8 mouse cellular contexts compared by ENCODE assay signal in the genomic region with DNA sequence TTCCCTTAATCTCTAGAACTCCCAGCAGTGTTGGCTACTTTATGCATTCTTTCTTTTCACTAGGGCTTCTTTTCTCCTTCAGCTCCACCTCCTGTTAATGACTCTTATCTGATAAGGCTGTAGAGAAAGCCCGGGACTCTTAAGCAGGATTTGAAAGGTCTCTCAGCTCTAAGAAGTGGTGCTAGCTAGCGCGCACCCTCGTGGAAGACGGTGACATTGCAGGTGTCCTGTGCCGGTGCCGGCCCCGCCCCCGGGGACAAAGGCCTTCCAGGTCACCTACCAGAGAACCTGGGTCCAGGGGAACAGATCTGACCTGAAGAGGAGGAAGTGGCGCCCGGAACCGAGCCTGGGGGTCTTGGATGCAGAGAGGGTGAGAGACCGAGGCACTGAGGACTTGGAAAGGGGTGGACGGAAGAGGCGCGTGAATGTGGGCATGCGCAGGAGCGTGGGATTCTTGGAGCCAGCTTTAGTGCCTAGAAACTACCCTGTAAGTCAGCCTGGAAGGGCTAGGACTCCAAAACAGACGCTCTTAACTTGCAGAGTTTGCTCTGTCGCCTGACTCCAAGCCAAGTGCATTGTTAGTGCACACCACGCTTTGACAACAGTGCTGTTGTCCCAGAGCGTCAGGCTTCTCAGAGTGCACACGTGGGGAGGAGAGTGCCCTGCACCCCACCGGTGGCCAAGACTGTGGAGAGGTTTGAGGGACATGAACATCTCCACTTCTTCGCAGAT. TPM values are rescaled to one million over a fixed set of nuclear protein-coding genes. Genes with fewer than 3 reads are reported as not detected.
A peak's percentile ranks its signal among the peaks of the same experiment; 100 is the strongest.
DNase-seq lines count a peak whose midpoint lies in the region; ATAC-seq and TF ChIP-seq lines count a peak whose summit lies in the region.

A gene (plus strand): TSS at position 253 of the 732 bp plus-strand sequence.

- TF ChIP-seq POLR2A in MEL (IDR thresholded peaks at IDR 0.05; ENCODE audit: control insufficient read depth in 1 of 2, insufficient read depth in 1 of 2, low read depth in 1 of 2, low read length in 2 of 2, poor library complexity in 1 of 2): peak in 1 of 2 experiments; percentile 71; a peak in 2 of 4 replicates
- no peak for TF ChIP-seq POLR2A in cerebellum, adult 2 months (IDR thresholded peaks at IDR 0.05; ENCODE audit: borderline replicate concordance, insufficient read depth, low read length)

- peak within 1 kb of the TSS; percentile 90 to 94 for H3K4me3 ChIP-seq in MEL (ENCODE audit: control insufficient read depth in 1 of 2, insufficient read depth in 1 of 2, low read depth in 2 of 2, low read length in 2 of 2)
- peak within 1 kb of the TSS; percentile 86 for H3K4me3 ChIP-seq in cerebellum, adult 2 months (replicated peaks; ENCODE audit: insufficient read depth, low read depth, low read length)
- peak within 1 kb of the TSS; percentile 59 for H3K4me3 ChIP-seq in forebrain, postnatal 0 days (ENCODE audit: low read depth, low read length)
- H3K4me3 ChIP-seq in hindbrain, embryonic 10.5 days: peak within 1 kb of the TSS; percentile 71
- peak within 1 kb of the TSS; percentile 62 for H3K4me3 ChIP-seq in lung, postnatal 0 days (ENCODE audit: low read depth, low read length)

- peak within 1 kb of the TSS; percentile 75 for H3K4me2 ChIP-seq in forebrain, postnatal 0 days (ENCODE audit: low read depth)
- H3K4me2 ChIP-seq in lung, postnatal 0 days (replicated peaks; ENCODE audit: low read depth, low read length): peak within 1 kb of the TSS; percentile 68

- H3K9me3 ChIP-seq in MEL (replicated peaks; ENCODE audit: insufficient read depth, low read length): no peaks in the 10 kb centered on the region
- no peaks in the 10 kb centered on the region for H3K9me3 ChIP-seq in forebrain, postnatal 0 days (ENCODE audit: low read length)
- no peaks in the 10 kb centered on the region for H3K9me3 ChIP-seq in hindbrain, embryonic 10.5 days
- H3K9me3 ChIP-seq in lung, postnatal 0 days (ENCODE audit: low read length): no peaks in the 10 kb centered on the region

- peak; percentile 43 for TF ChIP-seq RAD21 in MEL (IDR thresholded peaks at IDR 0.05; ENCODE audit: low read depth, low read length)

- H3K9ac ChIP-seq in MEL (ENCODE audit: control insufficient read depth, low read depth, low read length, poor library complexity, severe bottlenecking): peak within 1 kb of the TSS; percentile 90
- H3K9ac ChIP-seq in forebrain, postnatal 0 days: peak within 1 kb of the TSS; percentile 57
- peak within 1 kb of the TSS; percentile 37 for H3K9ac ChIP-seq in lung, postnatal 0 days (replicated peaks; ENCODE audit: low read depth)

- H3K27ac ChIP-seq in MEL (ENCODE audit: control insufficient read depth, low read depth, low read length): peak within 1 kb of the TSS; percentile 66
- H3K27ac ChIP-seq in cerebellum, adult 2 months (ENCODE audit: insufficient read depth, low read length): no peak within 1 kb of the TSS
- H3K27ac ChIP-seq in forebrain, postnatal 0 days (ENCODE audit: low read depth, low read length): no peak within 1 kb of the TSS
- H3K27ac ChIP-seq in hindbrain, embryonic 10.5 days: peak within 1 kb of the TSS; percentile 96
- peak within 1 kb of the TSS; percentile 69 for H3K27ac ChIP-seq in lung, postnatal 0 days (ENCODE audit: low read length)

- peak; percentile 80 to 96 (median 90) for TF ChIP-seq CTCF in MEL (IDR thresholded peaks at IDR 0.05 in 2 of 3, conservative IDR thresholded peaks at IDR 0.05 in 1 of 3; ENCODE audit: control insufficient read depth in 1 of 3, insufficient read depth in 1 of 3, low read depth in 2 of 3, low read length in 3 of 3, poor library complexity in 1 of 3, severe bottlenecking in 1 of 3)
- peak; percentile 91 for TF ChIP-seq CTCF in cerebellum, adult 2 months (IDR thresholded peaks at IDR 0.05; ENCODE audit: borderline replicate concordance, insufficient read depth, low read depth, low read length)
- peak; percentile 90 for TF ChIP-seq CTCF in forebrain, postnatal 0 days (IDR thresholded peaks at IDR 0.05; ENCODE audit: low read depth)
- peak; percentile 91 for TF ChIP-seq CTCF in lung, postnatal 0 days (IDR thresholded peaks at IDR 0.05)

- peaks cover 5 to 20% of the 10 kb centered on the region in 2 experiments for H3K4me1 ChIP-seq in MEL (ENCODE audit: control insufficient read depth in 1 of 2, insufficient read depth in 2 of 2, low read length in 2 of 2)
- peaks cover 3% of the 10 kb centered on the region; the same call in 1 of the 2 replicates for H3K4me1 ChIP-seq in cerebellum, adult 2 months (ENCODE audit: control insufficient read depth, insufficient read depth, low read length)
- H3K4me1 ChIP-seq in forebrain, postnatal 0 days (ENCODE audit: insufficient read depth): peaks cover 6% of the 10 kb centered on the region; the same call in 1 of the 2 replicates
- H3K4me1 ChIP-seq in hindbrain, embryonic 10.5 days (replicated peaks): peaks cover 33% of the 10 kb centered on the region
- H3K4me1 ChIP-seq in lung, postnatal 0 days (ENCODE audit: insufficient read depth, low read depth, low read length): peaks cover 10% of the 10 kb centered on the region; the same call in 1 of the 2 replicates

- H3K36me3 ChIP-seq in MEL (ENCODE audit: control insufficient read depth in 1 of 2, insufficient read depth in 2 of 2, low read length in 2 of 2): peaks cover 0 to 8% of the 10 kb centered on the region in 2 experiments; a peak in 2 of 4 replicates
- no peaks in the 10 kb centered on the region for H3K36me3 ChIP-seq in forebrain, postnatal 0 days (ENCODE audit: insufficient read depth)
- peaks cover 21% of the 10 kb centered on the region for H3K36me3 ChIP-seq in hindbrain, embryonic 10.5 days
- no peaks in the 10 kb centered on the region for H3K36me3 ChIP-seq in lung, postnatal 0 days (ENCODE audit: insufficient read depth, low read length)

- peak in 1 of 2 experiments; percentile 3; a peak in 2 of 4 replicates for TF ChIP-seq EP300 in MEL (IDR thresholded peaks at IDR 0.05; ENCODE audit: low read depth in 1 of 2, low read length in 2 of 2)
- TF ChIP-seq EP300 in lung, postnatal 0 days (IDR thresholded peaks at IDR 0.05): 0 out of 2 replicates have a peak, but pooled peaks have one; percentile 44

- under 1% methylated on average over 25 of the region's 25 CpGs for WGBS in cerebellum, adult 2 months
- WGBS in forebrain, postnatal 0 days: 1% methylated on average over 25 of the region's 25 CpGs
- WGBS in hindbrain, embryonic 10.5 days: 1% methylated on average over 25 of the region's 25 CpGs
- under 1% methylated on average over 25 of the region's 25 CpGs for WGBS in lung, postnatal 0 days

- DNase-seq in MEL (ENCODE audit: low read depth, low spot score): peak; percentile 96
- DNase-seq in cerebellum, adult 2 months: peak; percentile 79 to 90
- peak; percentile 91 for DNase-seq in forebrain, postnatal 0 days
- peak; percentile 93 for DNase-seq in hindbrain, embryonic 10.5 days (ENCODE audit: low spot score)
- DNase-seq in layer of hippocampus, adult 9-11 months: peak; percentile 60
- peak; percentile 97 for DNase-seq in lung, postnatal 0 days (ENCODE audit: low spot score)
- DNase-seq in ovary, postnatal 10 days (ENCODE audit: low spot score): peak; percentile 83
- DNase-seq in thymus, postnatal 10 days (ENCODE audit: low spot score in 2 of 2): peak; percentile 59 to 80

- H3K79me2 ChIP-seq in MEL (ENCODE audit: control insufficient read depth, insufficient read depth, low read length, poor library complexity): peaks cover 6% of the 10 kb centered on the region

- ATAC-seq in forebrain, postnatal 0 days: peak; percentile 92
- peak; percentile 90 for ATAC-seq in lung, postnatal 0 days

- no peaks in the 10 kb centered on the region for H3K27me3 ChIP-seq in MEL (ENCODE audit: control insufficient read depth in 1 of 2, insufficient read depth in 2 of 2, low read length in 2 of 2)
- no peaks in the 10 kb centered on the region for H3K27me3 ChIP-seq in cerebellum, adult 2 months (ENCODE audit: control insufficient read depth, insufficient read depth, low read length)
- 0 out of 2 replicates have a peak, but pooled peaks cover under 1% of the 10 kb centered on the region for H3K27me3 ChIP-seq in forebrain, postnatal 0 days (ENCODE audit: insufficient read depth, low read length)
- peaks cover 9% of the 10 kb centered on the region for H3K27me3 ChIP-seq in hindbrain, embryonic 10.5 days (ENCODE audit: insufficient read depth, poor library complexity, severe bottlenecking)
- no peaks in the 10 kb centered on the region for H3K27me3 ChIP-seq in lung, postnatal 0 days (replicated peaks; ENCODE audit: insufficient read depth, low read length)

TF ChIP-seq in MEL, 35 proteins besides CTCF, POLR2A, EP300 and RAD21 (continues in another document):
- TF ChIP-seq HCFC1 (IDR thresholded peaks at IDR 0.05; ENCODE audit: low read depth, low read length) (peak; percentile 77), KAT2A (conservative IDR thresholded peaks at IDR 0.05; ENCODE audit: low read depth, low read length) (peak; percentile 25; the same call in 1 of the 2 replicates), MXI1 (IDR thresholded peaks at IDR 0.05; ENCODE audit: low read depth, low read length) (peak; percentile 93), ZMIZ1 (IDR thresholded peaks at IDR 0.05; ENCODE audit: low read depth, low read length) (no peak), CHD1 (IDR thresholded peaks at IDR 0.05; ENCODE audit: low read depth, low read length) (0 out of 2 replicates have a peak, but pooled peaks have one; percentile 8), RCOR1 (IDR thresholded peaks at IDR 0.05; ENCODE audit: low read depth, low read length) (peak; percentile 78), GATA1 (IDR thresholded peaks at IDR 0.05; ENCODE audit: low read depth, low read length) (peak; percentile 99), SIN3A (IDR thresholded peaks at IDR 0.05; ENCODE audit: low read length) (peak; percentile 83), ELF1 (IDR thresholded peaks at IDR 0.05; ENCODE audit: low read depth, low read length) (peak; percentile 52; the same call in 1 of the 2 replicates), CHD2 (IDR thresholded peaks at IDR 0.05; ENCODE audit: low read length) (no peak), TCF12 (IDR thresholded peaks at IDR 0.05; ENCODE audit: low read depth, low read length) (no peak), USF1 (IDR thresholded peaks at IDR 0.05; ENCODE audit: low read depth, low read length) (0 out of 2 replicates have a peak, but pooled peaks have one; percentile 8), JUND (IDR thresholded peaks at IDR 0.05; ENCODE audit: low read depth, low read length) (no peak), ZKSCAN1 (IDR thresholded peaks at IDR 0.05; ENCODE audit: low read depth, low read length) (no peak)

RNA-seq across cellular contexts. Expression of the gene that starts here (rescaled TPM):
- total RNA-seq in MEL (2012; rRNA removed): 19.8 and 26.7 TPM in 2 replicates
- 10 to 100 TPM in 1 of 2 experiments, not detected in 1; 14.8 TPM for polyA plus RNA-seq in MEL (2012; ENCODE audit: insufficient read depth in 1 of 2, insufficient read length in 2 of 2, low read depth in 1 of 2, low replicate concordance in 2 of 2, missing spikeins in 1 of 2)
- polyA plus RNA-seq in cerebellum, adult 2 months (2012; rRNA removed): 12.2 and 13.9 TPM in 2 replicates
- total RNA-seq in forebrain, postnatal 0 days (2014; rRNA removed): 14.8 and 17.9 TPM in 2 replicates
- 10.2 and 11.3 TPM in 2 replicates for polyA plus RNA-seq in forebrain, postnatal 0 days (2015; fragmentation: Nextera tagmentation; extraction: Ambion mirVana)
- 38.3 and 39.4 TPM in 2 replicates for polyA plus RNA-seq in hindbrain, embryonic 10.5 days (2016; fragmentation: Nextera tagmentation; extraction: Ambion mirVana)
- polyA plus RNA-seq in lung, postnatal 0 days (2015; fragmentation: Nextera tagmentation; extraction: Ambion mirVana): 15.7 and 17.2 TPM in 2 replicates

Comparison
In these comparisons a context has a peak if more than half of its experiments do, and no peak if none do; other contexts are left out.
1. H3K27ac ChIP-seq: peak in MEL (single experiment), hindbrain, embryonic 10.5 days (single experiment) and lung, postnatal 0 days (single experiment); none in cerebellum, adult 2 months (single experiment) and forebrain, postnatal 0 days (single experiment).
2. H3K9ac ChIP-seq: peak in every context shown above with its lines; median percentile 90 in MEL; 57 in forebrain, postnatal 0 days; 37 in lung, postnatal 0 days.
3. Peak in every context shown above with its lines, with median percentiles within 50 percentile points of each other: DNase-seq, H3K4me3 ChIP-seq and CTCF ChIP-seq.